Mouse (Mus musculus) spleen, embryonic (tissue): ENCODE measurements around the gene Fmnl2.

ENCODE experiments used
- CTCF ChIA-PET: fragments of 350-600 bp; sonication (Branson Sonifier 250); formaldehyde crosslinking; loops from one replicate; lab custom pipeline; 2022; lab: Charles Lee

Gene Fmnl2

DNA sequence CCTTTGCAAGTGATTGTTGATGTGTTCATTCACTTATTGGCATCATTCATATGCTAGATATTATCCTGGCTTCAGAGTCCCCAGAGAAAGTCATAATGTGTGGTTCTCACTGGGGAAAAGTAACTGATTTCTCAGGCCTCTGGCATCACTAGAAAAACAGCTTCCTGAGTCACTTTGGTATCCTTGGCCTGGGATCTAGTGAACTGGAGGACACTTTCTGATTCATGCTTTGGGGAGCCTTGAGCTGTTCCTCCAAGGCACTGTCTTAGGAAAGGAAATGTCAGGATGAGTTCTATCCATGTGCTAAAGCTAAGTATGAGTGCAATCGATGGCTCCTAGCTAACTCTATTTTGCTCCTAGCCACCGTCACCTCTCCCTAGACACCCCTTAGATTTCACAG is 245.2 kb downstream of the Fmnl2 start:
- CTCF ChIA-PET, result no interaction called here

DNA sequence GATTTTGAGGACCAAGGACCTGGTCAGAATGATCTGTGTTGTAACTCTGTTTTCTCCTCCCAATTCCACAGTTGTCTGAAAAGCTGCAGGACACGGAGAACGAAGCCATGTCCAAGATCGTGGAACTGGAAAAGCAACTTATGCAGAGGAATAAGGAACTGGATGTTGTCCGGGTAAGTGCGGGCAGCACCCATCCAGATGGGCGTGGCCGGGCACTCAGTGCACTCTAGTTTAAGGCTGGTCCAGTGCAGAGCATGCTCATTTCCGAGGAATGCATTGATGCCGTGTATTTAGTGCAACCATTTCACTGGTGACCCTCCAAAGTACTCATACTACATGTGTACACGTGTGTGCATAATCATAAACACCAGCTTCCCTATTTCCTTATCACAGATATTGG is 247.7 kb downstream of the Fmnl2 start:
- CTCF ChIA-PET, result no interaction called here

DNA sequence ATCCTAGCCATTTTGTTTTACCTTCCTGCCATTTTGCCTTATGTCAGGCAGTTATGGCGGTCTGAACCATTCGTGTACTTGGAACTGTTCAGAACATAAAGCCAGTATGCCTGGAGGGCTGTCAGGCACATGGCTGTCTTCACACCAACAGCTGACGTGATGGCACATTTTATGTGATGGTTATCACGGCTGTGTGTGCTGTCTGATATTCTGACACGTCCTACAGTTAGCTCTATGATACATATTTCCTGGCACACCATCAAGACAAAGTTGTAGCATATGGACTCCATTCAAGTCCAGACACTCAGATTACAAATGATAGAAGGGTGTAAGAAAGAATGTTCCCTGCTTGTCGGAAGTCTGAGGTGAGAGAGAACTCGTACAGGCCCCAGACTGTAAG is 248.4 kb downstream of the Fmnl2 start:
- CTCF ChIA-PET, result interaction anchor here (0.5 kb wide), 1 partner anchor 639 kb away, joined by 4 read pairs; no protein-coding TSS in a partner anchor

DNA sequence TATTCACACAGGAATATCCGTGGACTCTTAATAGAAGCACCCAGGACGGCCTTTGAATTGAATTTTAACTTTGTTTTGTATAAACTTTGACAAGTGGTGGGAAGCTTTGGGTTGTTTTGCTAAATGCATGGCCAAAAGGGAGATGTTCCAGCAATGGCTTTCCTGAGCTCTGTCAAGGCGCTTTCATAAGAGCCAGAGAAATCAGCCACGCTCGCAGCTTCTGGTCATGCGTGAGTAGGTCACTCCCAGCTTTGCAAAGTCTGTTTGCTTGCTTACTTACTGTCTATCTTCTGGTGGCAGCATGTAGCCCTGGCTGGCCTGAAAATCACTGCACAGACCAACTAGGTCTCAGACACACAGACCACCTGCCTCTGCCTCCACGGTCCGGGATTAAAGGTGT is 248.8 kb downstream of the Fmnl2 start:
- CTCF ChIA-PET, result interaction anchor here (0.5 kb wide), 1 partner anchor 638 kb away, joined by 4 read pairs; no protein-coding TSS in a partner anchor

DNA sequence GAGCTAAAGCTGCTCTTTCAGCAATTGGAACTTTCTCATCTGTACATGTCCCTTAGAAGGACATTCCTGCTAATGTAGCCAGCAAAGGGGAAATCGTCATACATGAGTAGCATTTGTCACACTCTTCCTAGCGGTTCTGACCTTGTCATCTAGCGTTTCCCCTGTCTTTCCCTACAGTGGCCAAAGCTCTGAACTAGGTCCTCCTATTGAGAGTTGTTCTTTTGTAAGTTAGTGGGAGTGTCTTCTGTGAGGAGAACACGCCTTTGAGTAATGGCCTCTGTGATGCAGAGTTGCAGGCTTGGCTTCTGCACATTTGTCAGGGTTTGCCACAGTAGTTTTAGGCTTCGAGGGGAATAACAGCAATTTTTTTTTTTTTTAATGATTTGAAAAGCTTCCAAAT is 250.9 kb downstream of the Fmnl2 start:
- CTCF ChIA-PET, result no interaction called here

DNA sequence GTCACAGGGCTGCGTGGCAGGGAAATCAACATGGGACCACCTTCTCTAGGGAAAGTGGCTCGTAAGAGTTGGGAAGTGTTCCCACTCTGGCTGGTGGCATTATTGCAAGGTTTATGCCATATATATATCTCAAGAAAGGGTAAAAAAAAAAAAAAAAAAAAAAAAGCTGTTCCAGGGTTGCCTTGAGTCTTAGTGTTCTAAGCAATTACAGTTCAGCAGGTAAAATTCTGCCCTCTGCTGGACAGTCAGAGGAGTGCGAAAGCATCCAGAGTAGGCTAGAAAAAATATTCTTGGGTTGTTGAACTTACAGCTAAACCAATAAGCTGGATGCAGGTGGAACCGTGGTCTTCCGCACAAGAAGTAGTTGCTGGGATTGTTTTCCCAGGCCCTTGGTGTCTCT is 264.1 kb downstream of the Fmnl2 start:
- CTCF ChIA-PET, result interaction anchor here (0.5 to 0.6 kb wide), 2 partner anchors 87 to 1067 kb away, joined by 3 read pairs; no protein-coding TSS in a partner anchor

DNA sequence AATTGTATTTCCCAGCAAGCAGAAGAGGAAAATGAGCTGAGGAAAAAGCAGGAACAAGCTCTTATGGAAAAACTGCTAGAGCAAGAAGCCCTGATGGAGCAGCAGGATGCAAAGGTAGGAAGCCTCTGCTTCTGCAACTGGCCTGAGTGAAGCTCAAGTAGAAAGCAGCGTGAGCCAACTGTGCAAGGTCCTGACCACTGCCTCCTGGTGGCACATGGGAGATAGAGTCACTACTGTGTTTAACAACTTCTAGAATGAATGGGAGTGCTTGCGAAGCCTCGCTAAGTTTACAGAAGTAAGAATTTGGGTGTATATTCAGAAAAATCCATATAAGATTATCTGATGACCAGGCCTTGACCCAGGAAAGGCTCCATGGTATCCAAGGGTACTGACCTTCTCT is 268.3 kb downstream of the Fmnl2 start:
- CTCF ChIA-PET, result no interaction called here

DNA sequence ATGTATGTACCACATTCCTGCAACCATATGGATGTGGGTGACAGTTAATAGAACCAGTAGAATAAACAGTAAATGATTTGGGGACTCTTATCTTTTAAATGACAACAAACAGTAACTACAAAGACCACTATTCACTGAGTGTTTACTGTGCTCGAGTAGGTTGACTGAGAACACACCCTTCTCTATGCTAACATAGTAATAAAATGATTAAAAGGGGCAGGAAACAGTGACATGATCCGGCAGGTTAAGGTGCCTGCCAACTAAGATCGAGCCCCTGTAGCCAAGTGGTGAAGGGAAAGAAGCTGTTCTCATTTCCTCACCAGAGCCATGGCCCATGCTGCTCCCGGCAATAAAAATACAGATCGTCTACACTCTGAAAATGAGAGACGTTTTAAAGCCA is 271.4 kb downstream of the Fmnl2 start:
- CTCF ChIA-PET, result no interaction called here

DNA sequence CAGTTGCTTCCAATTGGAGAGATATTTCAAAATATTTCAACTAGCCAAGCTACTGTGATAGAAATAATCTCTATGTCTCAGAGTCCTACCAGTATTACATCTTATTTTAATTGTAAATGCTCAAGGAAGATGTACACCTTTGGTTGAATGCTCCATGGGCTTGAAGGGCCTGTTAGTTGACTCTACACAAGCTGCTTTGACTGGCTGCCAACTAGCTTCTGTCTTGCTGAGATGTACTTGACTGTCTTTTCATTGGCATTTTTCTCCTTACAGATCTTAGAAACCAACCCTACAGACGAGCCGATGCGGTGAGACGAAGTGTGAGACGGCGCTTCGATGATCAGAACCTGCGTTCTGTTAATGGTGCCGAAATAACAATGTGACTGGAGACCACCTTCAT is 273.9 kb downstream of the Fmnl2 start:
- CTCF ChIA-PET, result no interaction called here

DNA sequence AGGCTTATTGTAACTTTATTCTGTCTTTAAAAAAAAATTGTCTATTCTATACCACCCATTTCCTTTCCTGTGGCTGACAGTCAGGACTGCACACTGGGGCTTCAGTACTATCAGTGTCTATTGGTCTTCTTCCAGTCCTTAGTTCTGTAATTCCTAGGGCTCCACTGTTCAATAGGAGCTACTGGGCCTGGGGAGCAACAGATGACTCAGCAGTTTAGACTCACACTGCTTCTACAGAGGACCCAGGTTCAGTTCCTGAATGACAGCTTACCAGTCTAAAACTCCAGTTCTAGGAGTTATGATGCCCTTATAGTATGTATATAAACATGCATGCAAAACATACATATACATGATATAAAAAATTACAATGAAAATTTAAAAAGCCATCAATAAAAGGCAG is 289.2 kb downstream of the Fmnl2 start:
- CTCF ChIA-PET, result no interaction called here

DNA sequence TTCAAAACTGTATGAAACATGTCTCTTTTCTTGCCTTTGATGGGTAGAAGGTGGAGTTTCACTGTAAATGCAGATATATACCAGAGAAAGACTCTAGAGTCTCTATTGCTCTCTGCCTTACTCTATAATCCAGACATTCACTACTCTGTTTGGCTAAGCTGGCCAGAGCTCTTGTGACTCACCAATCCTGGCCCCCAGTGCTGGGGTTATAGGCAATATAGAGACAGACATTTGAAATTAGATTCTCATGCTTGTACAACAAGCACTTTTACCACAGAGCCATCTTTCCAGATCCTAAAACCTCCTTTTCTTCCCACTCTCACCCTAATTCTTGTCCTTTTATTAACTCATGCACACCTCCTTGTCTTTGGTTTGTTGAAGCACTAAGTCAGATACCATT is 316.3 kb downstream of the Fmnl2 start:
- CTCF ChIA-PET, result no interaction called here

DNA sequence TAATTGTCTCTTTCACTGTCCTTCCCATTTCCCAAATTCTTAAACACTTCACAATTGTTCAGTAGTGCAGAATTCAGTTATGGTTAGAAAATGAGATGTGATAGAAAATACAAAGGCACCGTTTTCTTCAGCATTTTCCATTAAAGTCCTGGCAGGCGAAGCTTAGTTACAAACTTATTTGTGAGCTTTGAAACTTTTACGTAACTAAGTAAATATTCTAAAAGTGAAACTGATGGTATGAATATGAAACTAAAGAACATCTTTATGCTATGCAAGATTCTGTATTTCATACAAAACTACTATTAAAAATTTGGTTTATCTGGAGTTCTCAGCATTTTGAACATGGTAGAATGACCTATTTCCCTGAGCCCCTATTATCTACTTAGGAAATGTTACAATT is 321.3 kb downstream of the Fmnl2 start:
- CTCF ChIA-PET, result no interaction called here

DNA sequence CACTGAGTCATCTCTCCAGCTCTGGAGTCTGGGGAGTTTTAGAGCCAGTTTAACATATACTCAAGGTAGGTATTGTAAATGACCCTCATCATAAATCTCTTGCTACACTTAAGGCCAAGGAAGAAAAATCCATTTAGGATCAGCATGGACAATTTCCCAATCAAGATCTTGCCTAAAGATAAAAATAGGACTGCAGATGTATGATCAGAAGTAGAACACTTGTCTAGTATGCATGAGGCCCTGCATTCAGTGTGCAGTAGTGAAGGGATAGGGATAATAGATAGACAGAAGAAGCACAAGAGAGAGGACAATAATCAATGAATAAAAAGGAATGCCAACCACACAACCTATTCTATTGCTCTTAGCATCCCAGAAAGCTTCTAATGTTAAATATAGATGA is 322.2 kb downstream of the Fmnl2 start:
- CTCF ChIA-PET, result interaction anchor here (0.6 kb wide), 1 partner anchor 496 kb away, joined by 5 read pairs; no protein-coding TSS in a partner anchor
